Mouse (Mus musculus) kidney, adult 9 months (tissue): ENCODE measurements at regions not wholly inside any gene's neighbourhood (a gene's known extent, or its start where the extent isn't known, plus 50 kb on each side); places are given as distances from the start of the nearest gene placed in this dataset.

Experiments used
- DNase-seq: peaks from one replicate; pipeline ENCODE4 v3.0.0; 2022

GRCm38 (mm10) chr19:36235131-36235530 is 113.0 kb upstream of the Pcgf5 start:
- no peak for DNase-seq

- no peak for DNase-seq
Measured at GRCm38 (mm10) chr19:36236576-36237345, 111.3 kb upstream of the Pcgf5 start.

GRCm38 (mm10) chr19:36237751-36238150 is 110.4 kb upstream of the Pcgf5 start:
- no peak for DNase-seq

- no peak for DNase-seq
Measured at GRCm38 (mm10) chr19:36238536-36238935, 109.6 kb upstream of the Pcgf5 start.

GRCm38 (mm10) chr19:36242396-36242795 is 105.7 kb upstream of the Pcgf5 start:
- no peak for DNase-seq

GRCm38 (mm10) chr19:36242946-36243345 is 105.2 kb upstream of the Pcgf5 start:
- DNase-seq = peak; percentile 10

GRCm38 (mm10) chr19:36252522-36252921 is 95.6 kb upstream of the Pcgf5 start:
- DNase-seq = no peak

GRCm38 (mm10) chr19:36257748-36258538 is 90.2 kb upstream of the Pcgf5 start:
- no peak for DNase-seq

GRCm38 (mm10) chr19:36261819-36262218 is 86.3 kb upstream of the Pcgf5 start:
- no peak for DNase-seq

GRCm38 (mm10) chr19:36263923-36264322 is 84.2 kb upstream of the Pcgf5 start:
- no peak for DNase-seq

GRCm38 (mm10) chr19:36264397-36264796 is 83.7 kb upstream of the Pcgf5 start:
- no peak for DNase-seq

- DNase-seq = no peak
Measured at GRCm38 (mm10) chr19:36265276-36265675, 82.8 kb upstream of the Pcgf5 start.

- no peak for DNase-seq
Measured at GRCm38 (mm10) chr19:36266346-36266745, 81.8 kb upstream of the Pcgf5 start.

- DNase-seq = no peak
Measured at GRCm38 (mm10) chr19:36273466-36273865, 74.6 kb upstream of the Pcgf5 start.

GRCm38 (mm10) chr19:36285465-36285864 is 62.6 kb upstream of the Pcgf5 start:
- no peak for DNase-seq

- DNase-seq = no peak
Measured at GRCm38 (mm10) chr19:36290778-36291177, 57.3 kb upstream of the Pcgf5 start.

GRCm38 (mm10) chr19:36293177-36293969 is 54.7 kb upstream of the Pcgf5 start:
- no peak for DNase-seq
